Mouse (Mus musculus): ENCODE data around the gene Ndufa8. TPM values are rescaled to one million over a fixed set of nuclear protein-coding genes. Genes with fewer than 3 reads are reported as not detected.

The Ndufa8 gene
- polyA plus RNA-seq, 1 experiment from 2014 or later = 263 TPM

DNA sequence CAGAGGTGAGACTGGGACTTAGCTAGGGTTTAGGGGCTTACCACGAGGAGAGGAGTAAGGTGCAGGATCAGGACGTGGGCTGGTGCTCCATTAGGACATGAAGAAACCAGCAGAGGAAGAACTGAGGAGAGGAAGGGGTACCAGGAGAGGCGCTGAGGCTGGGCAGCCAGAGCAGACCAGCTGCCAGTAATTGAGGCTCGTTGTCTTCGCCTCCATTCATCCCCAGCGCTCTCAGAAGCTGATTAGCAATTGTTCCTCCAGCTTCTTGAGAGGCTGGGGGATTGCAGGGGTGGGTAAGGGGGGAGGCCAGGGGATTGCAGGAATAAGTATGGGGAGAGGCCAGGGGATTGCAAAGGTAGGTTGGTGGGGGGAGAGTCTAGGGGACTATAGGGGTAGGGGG, 47.0 kb downstream of the Ndufa8 start:
- Histone ChIP-seq H3K4me1 (no peaks in the 10 kb centered on the region), H3K9ac (replicated peaks) (no peak overlapping the region), H3K4me2 (replicated peaks) (no peak overlapping the region), H3K9me3 (no peaks in the 10 kb centered on the region), H3K36me3 (no peaks in the 10 kb centered on the region), H3K4me3 (no peak overlapping the region), H3K27me3 (no peaks in the 10 kb centered on the region), H3K27ac (replicated peaks) (peak overlapping the region; percentile 43)
- ATAC-seq (replicated peaks) = peak; percentile 41; the same call in 1 of the 2 replicates
- 14% methylated on average over 6 of the region's 6 CpGs for WGBS

DNA sequence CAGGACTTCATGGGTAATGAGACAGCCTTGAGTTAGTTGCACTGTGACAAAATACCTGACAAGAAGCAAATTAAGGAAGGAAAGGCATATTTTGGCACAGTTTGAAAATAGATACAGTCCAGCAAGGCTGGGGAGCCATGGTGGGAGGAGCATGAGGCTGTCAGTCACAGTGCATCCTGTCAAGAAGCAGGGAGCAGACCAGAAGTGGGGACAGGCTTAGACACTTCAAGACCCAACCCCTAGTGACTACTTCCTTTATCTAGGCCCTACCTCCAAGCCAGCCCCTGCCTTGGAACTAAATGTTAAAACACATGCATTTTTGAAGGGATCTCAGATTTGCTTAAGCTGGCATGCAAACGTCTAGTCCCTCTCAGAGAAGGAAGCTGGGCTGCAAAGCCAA, 48.8 kb downstream of the Ndufa8 start:
- Histone ChIP-seq H3K4me2 (replicated peaks) (no peak overlapping the region), H3K27ac (replicated peaks) (no peak overlapping the region), H3K27me3 (no peaks in the 10 kb centered on the region), H3K4me1 (no peaks in the 10 kb centered on the region), H3K36me3 (no peaks in the 10 kb centered on the region), H3K9me3 (no peaks in the 10 kb centered on the region), H3K4me3 (no peak overlapping the region), H3K9ac (replicated peaks) (no peak overlapping the region)
- ATAC-seq (replicated peaks) = no peak
- 68% methylated on average over 1 of the region's 1 CpGs for WGBS

DNA sequence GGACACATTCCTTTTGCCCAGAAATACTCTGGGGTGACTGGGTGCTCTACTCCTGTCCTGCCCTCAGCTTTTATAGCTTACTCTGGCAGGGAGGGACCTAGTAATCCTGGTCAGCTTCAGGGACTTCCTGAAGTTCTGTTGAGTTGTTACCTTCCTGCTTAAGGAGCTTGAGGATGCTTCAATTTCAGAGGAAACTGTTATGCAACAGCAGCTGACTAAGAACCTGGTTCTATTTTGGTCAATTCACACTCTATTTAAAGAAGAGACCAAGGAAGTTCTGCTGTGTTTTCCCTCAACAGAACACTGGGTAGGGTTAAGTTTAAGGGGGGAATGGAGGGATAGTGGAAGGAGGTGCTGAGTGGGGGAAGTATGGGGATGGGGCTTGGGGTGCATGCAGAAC, 50.0 kb downstream of the Ndufa8 start:
- Histone ChIP-seq H3K36me3 (no peaks in the 10 kb centered on the region), H3K9me3 (no peaks in the 10 kb centered on the region), H3K27me3 (no peaks in the 10 kb centered on the region), H3K4me2 (replicated peaks) (no peak overlapping the region), H3K4me1 (no peaks in the 10 kb centered on the region), H3K27ac (replicated peaks) (no peak overlapping the region), H3K4me3 (no peak overlapping the region), H3K9ac (replicated peaks) (no peak overlapping the region)
- ATAC-seq (replicated peaks) = no peak

DNA sequence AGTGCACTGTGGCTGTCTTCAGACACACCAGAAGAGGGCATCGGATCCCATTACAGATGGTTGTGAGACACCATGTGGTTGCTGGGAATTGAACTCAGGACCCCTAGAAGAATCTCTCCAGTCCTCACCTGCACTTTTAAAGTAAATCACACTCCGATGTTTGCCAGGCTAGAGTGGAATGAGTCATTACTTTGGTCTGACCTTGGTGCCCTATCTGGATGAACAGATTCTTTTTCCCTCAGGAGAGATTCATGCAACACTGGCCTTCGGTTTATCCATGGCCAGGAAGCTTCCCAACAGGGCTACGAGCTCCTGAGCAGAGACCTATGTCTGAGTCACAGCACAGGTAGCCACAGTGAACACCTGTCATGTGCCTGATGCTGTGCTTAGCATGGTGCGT, 50.8 kb downstream of the Ndufa8 start:
- Histone ChIP-seq H3K9me3 (no peaks in the 10 kb centered on the region), H3K4me1 (no peaks in the 10 kb centered on the region), H3K27me3 (no peaks in the 10 kb centered on the region), H3K36me3 (no peaks in the 10 kb centered on the region), H3K4me3 (no peak overlapping the region), H3K9ac (replicated peaks) (no peak overlapping the region), H3K27ac (replicated peaks) (no peak overlapping the region), H3K4me2 (replicated peaks) (no peak overlapping the region)
- no peak for ATAC-seq (replicated peaks)
- 88% methylated on average over 5 of the region's 5 CpGs for WGBS

DNA sequence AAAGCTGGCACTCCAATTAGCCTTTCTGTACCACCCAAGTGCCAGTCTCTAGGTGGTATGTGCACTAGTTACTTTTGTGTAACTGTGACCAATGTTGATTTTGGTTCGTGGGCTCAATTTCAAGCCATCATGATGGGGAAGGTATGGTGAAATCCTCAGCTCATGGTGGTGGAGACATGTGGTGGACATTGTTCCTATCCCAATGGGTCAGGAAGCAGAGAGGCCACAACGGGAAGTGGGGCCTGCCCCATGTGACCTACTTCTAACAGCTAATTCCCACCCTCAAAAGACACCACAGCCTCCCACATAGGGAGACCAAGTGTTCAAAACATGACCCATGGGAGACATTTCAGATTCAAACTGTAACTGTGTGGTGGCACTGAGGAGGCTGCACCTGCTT, 52.5 kb downstream of the Ndufa8 start:
- no peaks in the 10 kb centered on the region for H3K4me1 ChIP-seq
- 83% methylated on average over 2 of the region's 2 CpGs for WGBS
- no peak for ATAC-seq (replicated peaks)
- H3K4me2 ChIP-seq (replicated peaks) = no peak overlapping the region
- no peaks in the 10 kb centered on the region for H3K27me3 ChIP-seq
- no peak overlapping the region for H3K27ac ChIP-seq (replicated peaks)
- H3K9me3 ChIP-seq = no peaks in the 10 kb centered on the region
- no peak overlapping the region for H3K4me3 ChIP-seq
- no peaks in the 10 kb centered on the region for H3K36me3 ChIP-seq
- H3K9ac ChIP-seq (replicated peaks) = no peak overlapping the region

DNA sequence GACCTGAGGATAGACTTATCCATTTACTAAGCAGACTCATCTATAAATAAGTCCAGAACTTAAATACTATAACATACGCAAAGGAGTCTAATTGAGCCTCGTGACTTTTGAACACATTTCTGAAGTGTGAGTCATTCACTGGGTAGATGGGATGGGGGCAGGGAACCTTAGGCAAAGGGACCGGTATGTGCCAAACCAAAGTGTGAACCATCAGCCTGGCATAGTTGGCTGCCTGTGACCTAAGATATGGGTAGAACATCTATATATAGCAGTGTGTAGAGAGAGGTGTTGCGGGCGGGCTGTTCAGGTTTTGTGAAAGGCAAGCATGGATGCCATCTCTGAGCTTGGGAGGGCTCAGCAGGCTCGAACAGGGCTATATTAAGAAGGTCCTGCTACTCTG, 54.9 kb downstream of the Ndufa8 start:
- no peaks in the 10 kb centered on the region for H3K27me3 ChIP-seq
- no peaks in the 10 kb centered on the region for H3K4me1 ChIP-seq
- ATAC-seq (replicated peaks) = no peak
- no peak overlapping the region for H3K27ac ChIP-seq (replicated peaks)
- no peak overlapping the region for H3K9ac ChIP-seq (replicated peaks)
- no peak overlapping the region for H3K4me3 ChIP-seq
- no peak overlapping the region for H3K4me2 ChIP-seq (replicated peaks)
- no peaks in the 10 kb centered on the region for H3K9me3 ChIP-seq
- WGBS = 86% methylated on average over 6 of the region's 6 CpGs
- no peaks in the 10 kb centered on the region for H3K36me3 ChIP-seq

DNA sequence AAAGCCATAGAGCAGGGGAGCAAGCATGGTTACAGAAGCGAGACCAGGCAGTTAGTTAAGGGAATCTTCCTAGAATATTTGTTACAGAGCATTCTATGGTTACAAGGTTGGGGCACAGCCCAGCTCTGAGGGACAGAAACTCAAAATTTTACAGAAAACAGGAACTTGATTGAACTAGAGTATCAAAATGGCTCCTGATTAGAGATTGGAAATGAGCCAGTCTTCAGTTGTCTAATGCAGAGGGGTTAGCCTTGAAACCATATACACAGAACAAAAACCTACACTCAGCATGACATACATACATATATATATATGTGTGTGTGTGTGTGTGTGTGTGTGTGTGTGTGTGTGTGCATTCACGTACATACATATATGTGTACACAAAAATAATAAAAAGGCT, 55.7 kb downstream of the Ndufa8 start:
- Histone ChIP-seq H3K4me2 (replicated peaks) (no peak overlapping the region), H3K9ac (replicated peaks) (no peak overlapping the region), H3K4me1 (no peaks in the 10 kb centered on the region), H3K27me3 (no peaks in the 10 kb centered on the region), H3K27ac (replicated peaks) (no peak overlapping the region), H3K4me3 (no peak overlapping the region), H3K36me3 (no peaks in the 10 kb centered on the region), H3K9me3 (no peaks in the 10 kb centered on the region)
- WGBS = 90% methylated on average over 2 of the region's 2 CpGs
- ATAC-seq (replicated peaks) = no peak

DNA sequence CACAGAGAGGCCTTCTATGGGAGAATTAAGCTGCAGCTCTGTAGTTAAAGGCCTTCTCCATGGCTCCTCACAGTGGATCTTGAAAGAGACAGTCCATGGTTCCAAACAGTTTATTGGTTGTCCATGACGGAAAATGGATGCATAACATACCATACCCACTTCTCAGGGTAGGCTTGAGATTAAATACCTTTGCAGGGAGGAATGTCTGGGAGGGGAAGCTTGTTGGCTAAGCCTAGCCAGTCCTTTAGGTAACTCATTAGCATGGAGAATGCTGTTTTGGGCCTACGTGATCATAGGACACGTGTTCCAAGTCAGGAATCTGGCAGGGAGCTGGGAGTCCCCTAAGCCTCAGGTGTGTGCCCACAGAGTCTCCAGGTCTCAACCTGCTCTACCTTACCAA, 56.9 kb downstream of the Ndufa8 start:
- Histone ChIP-seq H3K27ac (replicated peaks) (no peak overlapping the region), H3K36me3 (no peaks in the 10 kb centered on the region), H3K4me2 (replicated peaks) (no peak overlapping the region), H3K4me3 (no peak overlapping the region), H3K27me3 (no peaks in the 10 kb centered on the region), H3K4me1 (no peaks in the 10 kb centered on the region), H3K9ac (replicated peaks) (no peak overlapping the region), H3K9me3 (no peaks in the 10 kb centered on the region)
- ATAC-seq (replicated peaks) = no peak
- 83% methylated on average over 3 of the region's 3 CpGs for WGBS

Other genes starting within 250 kb of the Ndufa8 start
- 2.7 and 3.0 TPM in 2 replicates for gene Ttll11, start 69.5 kb downstream of the Ndufa8 start, polyA plus RNA-seq (2015; fragmentation: Nextera tagmentation; extraction: Ambion mirVana)
- 1.7 and 2.5 TPM in 2 replicates for gene Morn5, start 52 bp upstream of the Ndufa8 start, polyA plus RNA-seq (2015; fragmentation: Nextera tagmentation; extraction: Ambion mirVana)
- gene Lhx6, start 56.0 kb upstream of the Ndufa8 start, polyA plus RNA-seq (2015; fragmentation: Nextera tagmentation; extraction: Ambion mirVana) = 36.3 and 36.8 TPM in 2 replicates
- 21.4 and 24.1 TPM in 2 replicates for gene Mrrf, start 87.0 kb upstream of the Ndufa8 start, polyA plus RNA-seq (2015; fragmentation: Nextera tagmentation; extraction: Ambion mirVana)
- gene Rbm18, start 87.4 kb upstream of the Ndufa8 start, polyA plus RNA-seq (2015; fragmentation: Nextera tagmentation; extraction: Ambion mirVana) = 149 and 164 TPM in 2 replicates
- 2.7 and 3.4 TPM in 2 replicates for gene Ptgs1, start 181.0 kb upstream of the Ndufa8 start, polyA plus RNA-seq (2015; fragmentation: Nextera tagmentation; extraction: Ambion mirVana)

Measured in forebrain, embryonic 15.5 days (tissue).